19 mouse cellular contexts compared by ENCODE assay signal in the genomic region with DNA sequence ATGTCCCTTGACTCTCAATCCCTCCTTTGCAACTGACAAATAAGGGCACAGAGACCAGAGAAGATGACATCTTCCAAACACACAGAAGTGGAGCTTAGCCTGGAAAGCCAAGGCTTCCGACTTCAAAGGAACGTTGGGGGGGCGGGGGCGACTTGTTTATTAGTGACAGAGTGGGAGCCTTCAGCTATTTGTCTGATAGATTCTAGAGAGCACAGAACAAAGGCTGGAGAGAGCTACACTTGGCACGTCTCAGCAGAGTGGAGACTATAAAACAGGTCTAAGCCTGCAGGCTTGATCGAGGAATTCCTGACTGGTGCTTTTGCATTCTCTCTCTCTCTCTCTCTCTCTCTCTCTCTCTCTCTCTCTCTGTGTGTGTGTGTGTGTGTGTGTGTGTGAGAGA. TPM values are rescaled to one million over a fixed set of nuclear protein-coding genes. Genes with fewer than 3 reads are reported as not detected.
DNase-seq lines count a peak whose midpoint lies in the region; ATAC-seq and TF ChIP-seq lines count a peak whose summit lies in the region.
"Had no signal": no experiment of that assay in that cellular context is flagged by ENCODE, and none has a peak within 500 bp of the region (broad histone marks: within the 10 kb centered on the region; RNA-seq: fewer than 3 reads in every experiment).

No protein-coding gene starts in this region.

- H3K27me3 ChIP-seq in lung, embryonic 14.5 days (ENCODE audit: insufficient read depth, low read length), result no peaks in the 10 kb centered on the region
- no peaks in the 10 kb centered on the region for H3K27me3 ChIP-seq in embryonic facial prominence, embryonic 13.5 days
- no peaks in the 10 kb centered on the region for H3K27me3 ChIP-seq in intestine, postnatal 0 days (replicated peaks; ENCODE audit: control insufficient read depth, insufficient read depth, low read length)
- H3K27me3 ChIP-seq: hindbrain, embryonic 12.5 days had no signal

- H3K4me1 ChIP-seq in lung, embryonic 14.5 days (ENCODE audit: insufficient read depth), result 0 out of 2 replicates have a peak, but pooled peaks cover under 1% of the 10 kb centered on the region
- peaks cover 2% of the 10 kb centered on the region; the same call in 1 of the 2 replicates for H3K4me1 ChIP-seq in lung, adult 2 months (ENCODE audit: control insufficient read depth, insufficient read depth, low read length)
- peaks cover 6% of the 10 kb centered on the region for H3K4me1 ChIP-seq in embryonic facial prominence, embryonic 13.5 days
- H3K4me1 ChIP-seq in intestine, postnatal 0 days (replicated peaks; ENCODE audit: control insufficient read depth, insufficient read depth, low read length), result no peaks in the 10 kb centered on the region

- no peak for TF ChIP-seq POLR2A in lung, adult 2 months (IDR thresholded peaks at IDR 0.05; ENCODE audit: borderline replicate concordance, extremely low read depth, low read depth, low read length)

- 22% methylated on average over 6 of the region's 6 CpGs for WGBS in lung, embryonic 14.5 days
- WGBS in lung, adult 2 months, result 34% methylated on average over 6 of the region's 6 CpGs
- WGBS in embryonic facial prominence, embryonic 13.5 days, result 50% methylated on average over 6 of the region's 6 CpGs
- 29% methylated on average over 6 of the region's 6 CpGs for WGBS in intestine, postnatal 0 days

- no peak overlapping the region for H3K27ac ChIP-seq in lung, embryonic 14.5 days (ENCODE audit: low read depth)
- H3K27ac ChIP-seq in embryonic facial prominence, embryonic 13.5 days, result peak overlapping the region; percentile 48; the same call in 1 of the 2 replicates
- H3K27ac ChIP-seq in intestine, postnatal 0 days (ENCODE audit: low read depth, low read length), result no peak overlapping the region
- H3K27ac ChIP-seq: hindbrain, embryonic 12.5 days; liver, embryonic 14.5 days; midbrain, embryonic 10.5 days had no signal

- ATAC-seq in lung, embryonic 14.5 days (ENCODE audit: insufficient read depth), result no peak
- ATAC-seq in embryonic facial prominence, embryonic 13.5 days (ENCODE audit: insufficient number of reproducible peaks, insufficient read depth, low FRiP score, low TSS enrichment, low read depth), result no peak
- no peak for ATAC-seq in intestine, postnatal 0 days
- ATAC-seq: intestine, embryonic 16.5 days had no signal

- H3K9ac ChIP-seq in lung, embryonic 14.5 days, result no peak overlapping the region
- H3K9ac ChIP-seq in embryonic facial prominence, embryonic 13.5 days, result no peak overlapping the region
- no peak overlapping the region for H3K9ac ChIP-seq in intestine, postnatal 0 days (ENCODE audit: low read depth, low read length)
- H3K9ac ChIP-seq: hindbrain, embryonic 12.5 days; liver, embryonic 14.5 days had no signal

- no peak for TF ChIP-seq CTCF in lung, embryonic 14.5 days (IDR thresholded peaks at IDR 0.05; ENCODE audit: low read depth)
- TF ChIP-seq CTCF in lung, adult 2 months (IDR thresholded peaks at IDR 0.05; ENCODE audit: insufficient read depth, low read length), result no peak
- TF ChIP-seq CTCF in intestine, postnatal 0 days (IDR thresholded peaks at IDR 0.05; ENCODE audit: low read depth), result no peak

- H3K4me3 ChIP-seq in lung, embryonic 14.5 days (ENCODE audit: low read depth, low read length), result no peak overlapping the region
- H3K4me3 ChIP-seq in lung, adult 2 months (replicated peaks; ENCODE audit: extremely low read depth, low read depth, low read length), result no peak overlapping the region
- no peak overlapping the region for H3K4me3 ChIP-seq in embryonic facial prominence, embryonic 13.5 days
- H3K4me3 ChIP-seq in intestine, postnatal 0 days (ENCODE audit: low read depth, low read length), result no peak overlapping the region
- H3K4me3 ChIP-seq: hindbrain, embryonic 12.5 days; midbrain, embryonic 10.5 days; myocyte had no signal

- peak; percentile 73 for DNase-seq in adrenal gland, postnatal 14 days
- DNase-seq in adrenal gland, postnatal 4 days (ENCODE audit: low spot score in 2 of 2), result no peak
- DNase-seq in lung, embryonic 14.5 days, result peak; percentile 72
- no peak for DNase-seq in lung, adult 2 months
- DNase-seq in Muller cell, postnatal 12 days (ENCODE audit: inconsistent ontology term), result peak; percentile 49
- DNase-seq in layer of hippocampus, adult 18-20 months (ENCODE audit: low spot score in 2 of 2), result no peak
- DNase-seq: cerebellum, adult 11 months; cerebellum, postnatal 36 days; right cerebral cortex, adult 18-20 months had no signal

- no peaks in the 10 kb centered on the region for H3K36me3 ChIP-seq in lung, embryonic 14.5 days (ENCODE audit: insufficient read depth)
- H3K36me3 ChIP-seq in embryonic facial prominence, embryonic 13.5 days, result no peaks in the 10 kb centered on the region
- no peaks in the 10 kb centered on the region for H3K36me3 ChIP-seq in intestine, postnatal 0 days (ENCODE audit: control insufficient read depth, insufficient read depth)
- H3K36me3 ChIP-seq: hindbrain, embryonic 12.5 days; midbrain, embryonic 10.5 days had no signal

- H3K9me3 ChIP-seq in lung, embryonic 14.5 days (ENCODE audit: low read depth, low read length), result no peaks in the 10 kb centered on the region
- no peaks in the 10 kb centered on the region for H3K9me3 ChIP-seq in embryonic facial prominence, embryonic 13.5 days
- H3K9me3 ChIP-seq in intestine, postnatal 0 days (ENCODE audit: control insufficient read depth), result no peaks in the 10 kb centered on the region
- H3K9me3 ChIP-seq: hindbrain, embryonic 12.5 days; midbrain, embryonic 10.5 days had no signal

- H3K4me2 ChIP-seq in lung, embryonic 14.5 days, result no peak overlapping the region
- no peak overlapping the region for H3K4me2 ChIP-seq in embryonic facial prominence, embryonic 13.5 days
- H3K4me2 ChIP-seq in intestine, postnatal 0 days (replicated peaks; ENCODE audit: low read depth), result no peak overlapping the region
- H3K4me2 ChIP-seq: hindbrain, embryonic 12.5 days had no signal

RNA-seq across cellular contexts. Expression of gene Sgpl1, which starts 3.1 kb away (rescaled TPM):
- total RNA-seq in adrenal gland, postnatal 14 days (2021), result 69.3 and 80.6 TPM in 2 replicates
- total RNA-seq in adrenal gland, postnatal 4 days (2021), result 10 to 100 TPM; 61.8 to 67.6 TPM
- polyA plus RNA-seq in lung, embryonic 14.5 days (2014; fragmentation: Nextera tagmentation; extraction: Ambion mirVana), result 74.3 and 77.6 TPM in 2 replicates
- 19.0 and 29.2 TPM in 2 replicates for polyA plus RNA-seq in lung, adult 2 months (2012; rRNA removed)
- polyA plus RNA-seq in embryonic facial prominence, embryonic 13.5 days (2015; fragmentation: Nextera tagmentation; extraction: Ambion mirVana), result 71.9 and 75.9 TPM in 2 replicates
- polyA plus RNA-seq in intestine, postnatal 0 days (2015; fragmentation: Nextera tagmentation; extraction: Ambion mirVana), result 119 and 135 TPM in 2 replicates
- 10 to 100 TPM; 20.4 to 22.8 TPM for total RNA-seq in layer of hippocampus, adult 18-20 months (2021)

RNA-seq across cellular contexts. Expression of gene Tbata, which starts 21.1 kb away (rescaled TPM):
- not detected in 2 replicates for total RNA-seq in adrenal gland, postnatal 14 days (2021)
- total RNA-seq in adrenal gland, postnatal 4 days (2021), result under 1 TPM in 1 of 2 experiments, not detected in 1; 0.23 TPM
- polyA plus RNA-seq in lung, embryonic 14.5 days (2014; fragmentation: Nextera tagmentation; extraction: Ambion mirVana), result 1.4 and 1.6 TPM in 2 replicates
- polyA plus RNA-seq in lung, adult 2 months (2012; rRNA removed), result 3.8 and 4.1 TPM in 2 replicates
- not detected in 2 replicates for polyA plus RNA-seq in embryonic facial prominence, embryonic 13.5 days (2015; fragmentation: Nextera tagmentation; extraction: Ambion mirVana)
- polyA plus RNA-seq in intestine, postnatal 0 days (2015; fragmentation: Nextera tagmentation; extraction: Ambion mirVana), result not detected in 2 replicates
- 10 to 100 TPM in 1 of 2 experiments, 1 to 10 TPM in 1; 8.2 to 12.3 TPM for total RNA-seq in layer of hippocampus, adult 18-20 months (2021)
- total RNA-seq: adrenal gland, postnatal 36 days; granulocyte monocyte progenitor cell, adult 5-6 weeks had no signal
- polyA plus RNA-seq: intestine, embryonic 16.5 days; liver, embryonic 14.5 days; midbrain, embryonic 10.5 days; myocyte; spleen, adult 2 months had no signal

Comparison
In these comparisons a context has a peak if more than half of its experiments do, and no peak if none do; other contexts are left out.
1. DNase-seq: peak in adrenal gland, postnatal 14 days (single experiment), lung, embryonic 14.5 days (single experiment) and Muller cell, postnatal 12 days (single experiment); none in adrenal gland, postnatal 4 days (0 of 2), lung, adult 2 months (single experiment) and layer of hippocampus, adult 18-20 months (0 of 2).